Mouse (Mus musculus): ENCODE measurements around the gene Rbks.

GRCm38 (mm10) chr5:31709389-31709788 is 12.0 kb upstream of the Rbks start:
- no peak for TF ChIP-seq POLR2A (IDR thresholded peaks at IDR 0.05; ENCODE audit: insufficient read depth, low read depth, low read length)
- peak; percentile 50 for TF ChIP-seq CTCF (IDR thresholded peaks at IDR 0.05)

All from heart, adult 2 months (tissue).